Mouse (Mus musculus): ENCODE data around the gene Psma2.

The Psma2 gene

DNA sequence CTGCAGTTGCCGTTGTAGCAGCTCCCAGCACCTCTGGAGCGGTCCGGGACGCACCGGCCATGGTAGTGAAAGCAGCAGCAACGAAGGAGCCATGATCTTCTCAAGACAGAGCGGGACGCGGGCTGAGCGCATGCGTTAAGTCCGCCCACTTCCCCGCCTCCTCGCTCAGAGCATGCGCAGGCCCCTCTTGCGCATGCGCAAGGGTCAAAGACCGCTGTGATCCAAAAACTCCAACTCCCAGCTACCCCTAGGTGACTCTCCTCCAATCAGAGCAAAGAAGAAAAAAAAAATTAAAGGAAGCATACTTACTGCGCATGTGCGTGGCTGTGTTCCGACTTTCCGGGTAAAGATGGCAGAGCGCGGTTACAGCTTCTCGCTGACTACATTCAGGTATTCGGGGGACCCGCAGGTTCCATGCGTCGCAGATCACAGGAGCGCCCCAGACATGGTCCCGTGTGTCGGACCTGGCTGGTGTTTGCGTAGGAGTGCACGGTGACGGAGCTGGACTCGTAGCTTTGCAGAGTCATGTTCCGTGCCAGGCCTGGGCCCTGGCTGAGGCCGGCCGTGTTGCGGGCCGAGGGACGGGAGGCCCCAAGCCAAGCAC is at the start of gene Psma2, which contains the start of gene Mrpl32:
Gene Psma2 (plus strand): TSS at position 315 of the 604 bp plus-strand sequence.
Gene Mrpl32 (minus strand): TSS at position 240 of the 604 bp plus-strand sequence.
- DNase-seq (ENCODE audit: low spot score in 2 of 2) = peak; percentile 96

DNA sequence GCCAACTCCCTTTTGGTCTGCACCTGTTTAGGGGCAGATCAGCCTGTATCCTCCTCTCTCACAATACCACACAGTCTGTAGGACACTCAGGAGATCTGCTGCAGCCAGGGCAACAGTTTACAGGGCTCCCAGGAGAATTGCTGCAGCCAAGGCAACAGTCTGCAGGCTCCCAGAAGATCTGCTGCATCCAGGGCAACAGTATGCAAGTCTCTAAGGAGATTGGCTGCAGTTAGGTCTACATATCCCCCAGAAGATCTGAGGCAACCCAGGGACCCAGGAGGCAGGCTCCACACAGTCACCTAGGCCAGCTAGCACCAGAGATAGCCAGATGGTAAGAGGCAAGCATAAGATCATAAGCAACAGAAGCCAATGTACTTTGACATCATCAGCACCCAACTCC is 38.9 kb upstream of the Psma2 start:
- DNase-seq (ENCODE audit: low spot score in 2 of 2) = no peak

DNA sequence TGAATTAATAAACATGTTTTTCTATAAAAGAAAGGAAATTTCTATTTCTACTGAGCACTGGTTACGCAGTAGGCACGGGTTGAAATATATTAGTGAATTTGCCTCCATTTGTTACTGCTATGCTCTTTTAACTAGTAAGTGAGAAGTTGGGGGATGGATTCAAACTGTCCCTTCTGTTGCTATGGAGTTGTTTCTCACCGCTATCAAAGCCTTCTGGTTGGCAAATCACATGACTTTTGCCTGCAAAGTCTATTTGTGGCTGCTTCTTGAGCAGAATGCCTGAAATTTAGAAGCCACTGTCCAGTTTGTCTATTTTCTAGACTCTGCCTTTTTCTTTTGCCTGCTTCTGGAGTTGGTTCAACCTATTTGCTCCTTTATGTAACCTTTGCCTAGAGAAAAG is 32.6 kb upstream of the Psma2 start:
- DNase-seq (ENCODE audit: low spot score in 2 of 2) = no peak

DNA sequence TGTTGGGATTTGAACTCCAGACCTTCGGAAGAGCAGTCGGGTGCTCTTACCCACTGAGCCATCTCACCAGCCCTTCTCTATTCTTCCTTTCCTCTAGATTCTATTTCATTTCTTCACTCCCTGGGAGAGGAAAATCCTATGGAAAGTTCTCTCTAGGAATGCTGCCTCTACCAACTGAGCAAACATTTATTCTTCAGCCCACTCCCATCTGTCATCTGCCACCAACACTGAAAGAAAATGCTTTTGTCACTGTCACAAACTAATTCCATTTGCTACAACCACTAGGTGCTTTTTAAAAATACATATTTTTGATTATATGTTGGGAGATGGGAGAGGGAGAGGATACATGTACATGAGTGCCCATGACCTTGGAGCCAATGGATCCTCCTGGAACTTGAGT is 10.3 kb upstream of the Psma2 start:
- no peak for DNase-seq (ENCODE audit: low spot score in 2 of 2)

DNA sequence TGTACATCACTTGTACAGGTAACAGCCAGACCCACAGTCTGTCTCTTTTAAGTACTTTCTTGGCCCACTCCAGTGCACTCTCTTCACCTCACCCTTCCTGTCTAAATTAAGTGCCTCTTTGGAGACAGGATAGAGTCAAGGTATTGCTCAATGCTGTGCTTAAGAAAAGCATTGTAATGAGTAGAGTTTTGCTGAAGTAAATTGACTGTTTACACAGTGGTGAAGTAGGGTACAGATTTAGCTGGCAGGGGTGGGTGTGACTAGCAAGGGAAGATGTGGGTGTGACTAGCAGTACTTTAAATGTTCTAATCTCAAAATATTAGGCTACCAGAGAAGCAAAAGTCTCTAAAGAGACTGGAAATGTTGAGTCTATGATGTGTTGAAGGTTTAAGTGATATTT is 5.4 kb upstream of the Psma2 start:
- no peak for DNase-seq (ENCODE audit: low spot score in 2 of 2)

DNA sequence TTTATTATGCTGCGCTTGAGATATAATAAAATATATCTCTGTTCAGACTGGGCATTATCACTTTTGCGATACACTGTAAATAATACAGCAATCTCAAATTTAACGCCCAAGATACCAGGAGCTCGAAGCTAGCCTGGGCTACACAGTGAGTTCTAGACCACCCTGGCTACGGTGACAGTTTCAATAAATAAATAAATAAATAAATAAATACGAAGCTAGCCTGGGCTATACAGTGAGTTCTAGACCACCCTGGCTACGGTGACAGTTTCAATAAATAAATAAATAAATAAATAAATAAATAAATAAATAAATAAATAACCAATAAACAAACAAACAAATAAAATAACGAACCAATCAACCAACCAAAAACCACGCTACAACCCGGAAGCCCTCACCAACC is 577 bp upstream of the Psma2 start:
- DNase-seq (ENCODE audit: low spot score in 2 of 2) = no peak

DNA sequence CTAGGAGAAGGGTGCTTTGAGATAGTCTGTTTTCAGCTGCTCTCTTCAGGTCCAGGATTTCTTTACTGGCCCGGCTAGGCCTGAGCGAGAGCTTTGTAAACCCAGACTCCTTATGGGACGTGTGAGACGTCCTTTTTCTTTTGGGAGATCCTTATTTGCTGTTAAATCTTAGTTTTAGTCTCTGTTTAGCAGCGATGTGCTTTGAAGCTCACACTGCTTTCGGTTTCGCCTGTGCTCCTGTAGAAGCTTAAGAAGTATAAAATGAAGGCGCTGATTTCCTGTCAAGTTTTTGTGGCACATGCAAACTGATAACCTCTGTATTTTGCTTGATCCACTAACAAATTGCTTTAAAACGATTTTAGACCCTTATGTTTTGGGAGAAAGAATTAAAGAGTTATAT is 513 bp downstream of the Psma2 start:
- peak in 1 of 2 experiments; percentile 6 for DNase-seq (ENCODE audit: low spot score in 2 of 2)

DNA sequence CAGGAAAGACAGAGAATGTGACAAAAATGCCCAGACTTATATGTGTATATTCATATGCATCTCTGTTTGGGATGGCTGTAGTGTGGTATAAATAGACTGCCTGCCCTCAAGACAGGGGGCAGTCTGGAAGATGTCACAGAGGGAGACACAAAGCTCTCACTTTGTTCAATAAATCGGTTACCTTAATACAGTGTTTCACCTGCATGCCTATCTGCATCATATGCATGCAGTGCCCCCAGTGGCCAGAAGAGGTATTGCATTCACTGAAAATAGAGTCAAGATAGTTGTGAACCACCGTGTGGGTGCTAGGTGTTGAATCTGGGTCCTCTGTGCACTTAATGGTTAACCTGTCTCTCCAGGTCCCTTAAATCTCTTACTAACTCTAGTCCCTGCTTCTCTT is 5.7 kb downstream of the Psma2 start:
- peak; percentile 52 to 74 for DNase-seq (ENCODE audit: low spot score in 2 of 2)

DNA sequence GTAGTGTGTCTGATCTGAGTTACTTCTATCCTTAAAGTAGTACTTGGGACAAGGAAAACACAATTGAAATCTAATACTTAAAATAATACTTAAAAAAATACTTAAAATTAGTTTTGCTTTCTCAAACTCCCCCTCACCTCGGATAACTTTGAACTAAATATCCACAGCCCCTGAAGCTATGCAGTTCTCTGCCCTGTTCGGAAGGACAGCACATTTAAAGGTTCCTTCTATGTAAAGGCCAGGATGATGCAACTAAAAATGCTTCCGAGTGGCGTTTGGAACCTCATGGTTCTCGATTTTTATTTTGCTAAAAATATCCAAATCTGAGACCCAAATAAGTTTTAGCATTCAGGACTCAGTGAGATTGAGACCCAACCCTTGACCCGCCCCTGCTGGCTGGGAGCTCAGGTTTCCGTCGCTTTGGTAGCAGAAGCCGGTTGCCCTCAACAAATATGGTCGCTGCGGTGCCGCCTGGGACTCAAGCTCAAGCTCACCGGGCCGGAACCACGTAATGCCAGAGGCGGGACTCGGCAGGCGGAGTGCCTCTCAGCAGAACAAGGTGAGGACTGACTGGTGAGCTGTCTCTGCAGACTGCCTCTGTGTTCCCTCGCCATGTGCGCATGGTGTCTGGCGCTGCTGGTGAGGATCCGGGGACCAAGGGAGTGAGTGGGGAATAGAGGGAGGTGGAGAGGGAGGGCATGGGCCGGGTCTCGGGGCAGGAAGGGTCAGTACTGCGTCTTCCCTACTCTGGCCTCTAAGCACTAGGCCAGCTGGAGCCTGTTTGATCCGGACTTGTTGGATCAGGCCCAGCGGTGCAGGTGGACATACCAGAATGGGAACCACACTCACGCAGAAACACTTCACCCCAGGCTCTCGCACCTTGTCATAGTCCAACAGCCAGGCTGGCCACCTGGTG is 16.9 kb downstream of the Psma2 start, which contains the start of gene AW209491:
Gene AW209491 (plus strand): TSS at position 429 of the 916 bp plus-strand sequence.
- DNase-seq (ENCODE audit: low spot score in 2 of 2) = peak; percentile 90 to 93

DNA sequence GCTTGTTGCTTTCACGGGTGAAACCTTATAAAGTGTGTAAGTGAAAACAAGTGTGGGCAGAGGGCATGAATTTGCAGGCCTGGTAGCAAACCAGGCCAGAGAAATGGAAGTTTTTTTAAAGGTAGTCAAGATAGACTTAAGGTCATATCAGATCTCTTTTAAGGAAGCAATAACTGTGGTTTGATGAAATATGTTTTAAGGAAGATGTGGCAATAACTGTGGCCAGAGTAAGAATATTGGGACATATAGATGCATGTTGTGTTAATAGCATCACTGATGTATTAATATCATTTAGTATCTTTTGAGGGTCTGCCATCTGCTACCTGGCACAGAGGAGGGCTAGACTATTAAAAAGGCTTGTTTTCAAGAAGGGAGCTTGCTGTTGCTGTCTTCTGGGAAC is 27.0 kb downstream of the Psma2 start:
- DNase-seq (ENCODE audit: low spot score in 2 of 2) = no peak

DNA sequence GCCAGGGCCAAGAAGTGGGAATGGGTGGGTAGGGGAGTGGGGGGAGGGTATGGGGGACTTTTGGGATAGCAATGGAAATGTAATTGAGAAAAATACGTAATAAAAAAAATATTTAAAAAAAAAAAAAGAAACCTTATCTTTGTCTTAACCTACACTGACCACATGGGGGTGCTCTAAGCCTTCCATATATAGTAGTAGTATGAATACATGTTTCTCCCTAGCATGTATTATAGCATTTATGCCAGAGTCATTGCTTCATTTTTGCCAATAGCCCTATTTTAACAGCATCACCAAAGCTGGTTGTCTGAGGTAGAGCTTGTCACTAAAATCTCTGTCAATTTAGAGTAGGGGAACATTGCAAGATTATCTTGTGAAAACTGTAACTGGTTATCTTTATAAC is 36.3 kb downstream of the Psma2 start:
- DNase-seq (ENCODE audit: low spot score in 2 of 2) = no peak

DNA sequence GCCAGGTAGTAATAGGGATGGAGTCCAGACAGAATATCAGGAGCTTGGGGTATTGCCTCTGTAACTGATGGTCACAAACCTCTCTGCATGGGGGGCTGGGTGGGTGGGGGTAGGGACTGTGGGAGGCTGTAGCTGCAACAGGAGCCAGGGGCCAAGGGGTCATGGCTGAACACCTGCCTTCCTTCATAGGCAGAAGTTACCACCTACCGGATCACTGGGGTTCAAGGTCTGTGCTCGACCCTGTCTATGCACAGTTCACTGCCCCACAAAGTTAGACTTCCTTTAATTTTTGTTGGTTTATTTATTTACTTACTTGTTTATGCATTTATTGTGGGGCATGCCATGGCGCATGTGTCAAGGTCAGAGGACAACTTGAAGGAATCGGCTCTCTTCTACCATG is 54.1 kb downstream of the Psma2 start:
- DNase-seq (ENCODE audit: low spot score in 2 of 2) = no peak

DNA sequence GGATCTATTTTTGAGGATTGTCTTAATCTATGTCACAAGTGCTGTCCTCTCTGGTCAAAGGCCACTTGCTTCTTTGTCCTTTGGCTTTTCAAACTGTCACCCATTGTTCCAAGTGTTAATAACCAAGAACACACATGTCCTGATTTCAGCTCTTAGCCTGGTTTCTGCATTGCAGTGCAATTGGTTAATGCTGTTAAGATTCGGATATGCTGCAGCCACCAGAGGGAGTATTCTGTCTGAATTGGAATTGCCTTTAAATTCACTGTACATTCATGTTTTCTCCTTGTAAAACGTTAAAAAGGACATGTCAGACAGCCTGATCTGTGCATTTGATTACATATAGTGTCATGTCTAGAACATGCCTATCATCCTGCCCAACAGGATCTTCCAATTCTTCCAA is 57.3 kb downstream of the Psma2 start:
- DNase-seq (ENCODE audit: low spot score in 2 of 2) = no peak

DNA sequence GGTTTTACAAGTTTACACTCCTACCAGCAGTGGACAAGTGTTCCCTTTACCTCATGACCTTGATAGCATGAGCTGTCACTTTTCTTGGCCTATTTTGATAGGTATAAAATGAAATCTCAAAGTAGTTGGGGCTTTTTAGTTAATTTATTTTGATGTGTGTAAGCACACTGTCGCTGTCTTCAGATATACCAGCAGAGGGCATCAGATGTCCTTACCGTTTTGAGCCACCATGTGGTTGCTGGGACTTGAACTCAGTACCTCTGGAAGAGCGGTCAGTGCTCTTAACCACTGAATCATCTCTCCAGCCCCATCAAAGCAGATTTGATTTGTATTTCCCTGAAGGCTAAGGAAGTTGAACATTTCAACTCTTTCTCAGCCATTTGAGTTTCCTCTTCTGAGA is 75.9 kb downstream of the Psma2 start:
- DNase-seq (ENCODE audit: low spot score in 2 of 2) = no peak

DNA sequence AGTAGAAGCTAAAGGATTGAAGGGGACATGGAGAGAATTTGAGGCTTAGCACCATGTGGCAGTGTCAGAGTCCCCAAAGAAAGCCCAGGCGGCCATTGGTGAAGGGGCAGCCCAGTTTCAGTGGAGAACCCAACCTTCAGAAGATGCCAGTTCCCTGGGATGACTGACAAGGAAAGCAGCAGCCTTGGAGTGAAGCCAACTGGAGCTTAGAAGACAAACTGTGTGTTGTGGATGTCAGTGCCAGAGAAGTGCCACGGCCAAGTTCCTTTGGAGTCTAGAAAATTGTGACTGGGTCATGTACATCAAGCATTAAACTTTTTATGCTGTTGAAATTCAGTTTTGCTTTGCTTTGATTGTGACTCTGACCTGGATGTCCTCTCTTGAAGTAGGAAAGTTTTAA is 103.8 kb downstream of the Psma2 start:
- DNase-seq (ENCODE audit: low spot score in 2 of 2) = no peak

DNA sequence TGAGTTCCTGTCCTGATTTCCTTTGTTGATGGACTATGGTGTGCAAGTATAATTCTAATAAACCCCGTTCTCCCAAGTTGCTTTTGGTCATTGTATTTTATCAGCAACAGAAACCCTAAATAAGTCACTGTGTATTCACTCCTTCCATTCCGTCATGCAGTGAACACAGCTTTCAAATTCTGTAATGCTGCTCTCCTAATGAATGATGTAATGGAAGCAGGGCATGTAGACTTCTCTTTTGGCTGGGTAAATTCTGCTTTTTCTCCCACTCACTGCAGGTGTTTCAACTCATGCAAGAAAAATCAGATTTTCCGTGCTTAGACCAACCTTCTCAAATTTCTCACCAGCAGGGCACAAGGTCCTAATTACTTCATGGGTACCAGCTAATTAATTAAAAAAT is 104.7 kb downstream of the Psma2 start:
- no peak for DNase-seq (ENCODE audit: low spot score in 2 of 2)
